Mouse (Mus musculus) kidney, postnatal 4 days (tissue): ENCODE measurements around the gene Usp47.
A peak's percentile ranks its signal among the peaks of the same experiment; 100 is the strongest.

Source experiments
- DNase-seq, 2 experiments: peaks; one replicate each; pipeline ENCODE4 v3.0.0; 2021; ENCODE audit warnings: mixed read lengths in 2 of 2

Gene Usp47

DNA sequence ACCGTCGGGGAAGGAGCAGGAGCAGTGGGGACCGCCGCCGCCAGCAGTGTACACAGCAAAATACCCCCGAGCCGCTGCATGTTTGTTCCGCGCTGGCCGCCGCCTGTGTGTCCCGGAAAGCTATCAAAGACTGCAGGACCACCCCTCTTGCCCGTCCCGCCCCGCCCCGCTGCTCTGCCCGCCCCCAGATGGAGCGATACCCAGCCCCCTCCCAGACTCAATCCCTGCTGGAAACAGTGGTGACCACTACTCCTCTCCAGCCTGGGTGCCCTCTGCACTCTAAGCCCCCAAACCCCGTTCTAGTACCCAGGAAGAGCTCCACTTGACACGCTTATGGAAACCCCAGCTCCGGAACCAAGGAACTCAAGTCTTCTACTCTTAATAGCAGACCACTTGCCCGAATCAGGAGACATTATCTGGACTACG lies 135.0 kb downstream of the Usp47 start:
- DNase-seq = peak; percentile 69 to 76

DNA sequence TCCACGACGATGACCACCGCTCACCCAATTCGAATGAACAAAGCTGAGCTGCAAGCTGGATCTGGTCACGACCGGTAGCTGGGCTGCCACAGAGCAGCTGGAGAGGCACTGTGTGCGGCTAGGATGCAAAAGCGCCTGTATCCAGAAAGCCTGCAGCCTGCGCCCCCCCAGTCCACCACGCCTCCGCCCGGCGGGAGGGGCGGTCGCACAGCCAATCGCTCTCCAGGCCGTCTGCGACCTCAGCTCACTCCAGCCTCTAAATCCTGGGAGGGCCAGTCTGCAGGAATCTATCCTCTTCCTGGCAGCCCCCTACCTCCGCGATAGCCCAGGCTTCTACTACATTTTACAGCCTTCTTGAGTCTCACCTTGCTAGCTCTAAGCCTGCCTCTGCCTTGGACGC lies 135.6 kb downstream of the Usp47 start, which contains the start of gene Dkk3:
Gene Dkk3, minus strand, starts transcription at position 116 of the 400 bp plus-strand sequence.
- peak; percentile 70 to 82 for DNase-seq

DNA sequence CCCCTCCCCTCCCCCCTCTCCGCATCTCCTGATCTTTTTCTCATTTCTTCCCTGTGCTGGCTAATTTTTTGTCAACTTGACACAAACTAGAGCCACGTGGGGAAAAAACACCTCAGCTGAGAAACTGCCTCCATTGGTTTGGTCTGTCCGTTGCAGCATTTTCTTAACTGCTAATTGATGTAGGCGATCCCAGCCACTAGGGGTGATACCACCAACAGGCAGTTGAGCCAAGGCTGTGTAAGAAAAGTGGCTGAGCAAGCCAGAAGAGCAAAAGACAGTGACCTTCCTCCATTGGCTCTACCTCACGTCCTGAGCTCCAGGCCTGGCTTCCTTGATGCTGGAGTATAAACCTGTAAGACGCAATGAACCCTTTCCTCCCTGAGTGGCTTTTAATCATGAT lies 136.5 kb downstream of the Usp47 start:
- no peak for DNase-seq
